Mouse (Mus musculus): ENCODE measurements around the gene Ripor3.

Gene Ripor3

GRCm38 (mm10) chr2:167932727-167933231 lies 77.6 kb downstream of the Ripor3 start:
- no peak for DNase-seq (ENCODE audit: low spot score in 2 of 2)

- DNase-seq (ENCODE audit: low spot score in 2 of 2) = peak; percentile 98
These were observed 78.3 kb downstream of the Ripor3 start, which contains the start of gene Ptpn1 for GRCm38 (mm10) chr2:167931985-167932726. Gene Ptpn1, plus strand, starts transcription at chr2:167932057.

- no peak for DNase-seq (ENCODE audit: low spot score in 2 of 2)
These were observed 79.4 kb downstream of the Ripor3 start for GRCm38 (mm10) chr2:167930975-167931374.

All from urinary bladder, postnatal 36 days (tissue).